Comparison of ENCODE assay signal across 20 mouse cellular contexts in genomic region chr14:7200070-7200469, GRCm38 (mm10). TPM values are rescaled to one million over a fixed set of nuclear protein-coding genes. Genes with fewer than 3 reads are reported as not detected.
DNase-seq lines count a peak whose midpoint lies in the region.
"Not testable (repeated sequence)": the region's sequence is repeated elsewhere in the genome, so short reads cannot be mapped to it uniquely, and the experiment has no call there.
"Had no signal": no experiment of that assay in that cellular context is flagged by ENCODE, and none has a peak within 500 bp of the region (broad histone marks: within the 10 kb centered on the region; RNA-seq: fewer than 3 reads in every experiment).

No protein-coding gene starts in this region.

- peak; percentile 4 for DNase-seq in ES-CJ7 (ENCODE audit: low read depth, low spot score)
- DNase-seq in frontal cortex, adult 2 months (ENCODE audit: extremely low spot score in 1 of 2, low spot score in 1 of 2), result peak; percentile 1
- peak; percentile 10 for DNase-seq in gastrocnemius, postnatal 25 days
- DNase-seq in heart, postnatal 10 days, result peak; percentile 53 to 55
- DNase-seq in kidney, adult 9 months, result peak; percentile 3
- DNase-seq in layer of hippocampus, postnatal 25 days (ENCODE audit: extremely low spot score in 1 of 2, low spot score in 1 of 2), result peak; percentile 1 to 7
- DNase-seq in lung, postnatal 36 days, result peak; percentile 0
- peak; percentile 4 for DNase-seq in testis, postnatal 14 days (ENCODE audit: low spot score)

- intact Hi-C loops in heart, postnatal 10 days (cut with DNase I), result not testable (repeated sequence)

RNA-seq across cellular contexts. Expression of gene Gm16434, which starts 5.7 kb away (rescaled TPM):
- polyA plus RNA-seq in frontal cortex, adult 2 months (2012; rRNA removed), result 0.06 and 0.17 TPM in 2 replicates
- not detected for total RNA-seq in gastrocnemius, postnatal 25 days (2021)
- not detected for total RNA-seq in heart, postnatal 10 days (2021)
- total RNA-seq in layer of hippocampus, postnatal 25 days (2021), result not detected
- total RNA-seq: adrenal gland, postnatal 10 days; CH12.LX; common myeloid progenitor, adult 5-6 weeks; granulocyte monocyte progenitor cell, adult 5-6 weeks; midbrain, postnatal 0 days had no signal
- polyA plus RNA-seq: embryonic facial prominence, embryonic 11.5 days; erythroblast, embryonic 14.5 days; forebrain, embryonic 14.5 days; heart, postnatal 0 days; hindbrain, embryonic 16.5 days; intestine, postnatal 0 days; liver, postnatal 0 days; midbrain, postnatal 0 days had no signal

RNA-seq across cellular contexts. Expression of gene Gm3512, which starts 25.7 kb away (rescaled TPM):
- polyA plus RNA-seq in frontal cortex, adult 2 months (2012; rRNA removed), result 2.5 and 2.6 TPM in 2 replicates
- total RNA-seq in gastrocnemius, postnatal 25 days (2021), result under 1 TPM in 1 of 2 experiments, not detected in 1; 0.24 TPM
- total RNA-seq in heart, postnatal 10 days (2021), result under 1 TPM; 0.55 to 0.74 TPM
- total RNA-seq in layer of hippocampus, postnatal 25 days (2021), result 1 to 10 TPM; 1.3 to 1.6 TPM
- total RNA-seq: CH12.LX; granulocyte monocyte progenitor cell, adult 5-6 weeks had no signal
- polyA plus RNA-seq: erythroblast, embryonic 14.5 days had no signal

Comparison
In these comparisons a context has a peak if more than half of its experiments do, and no peak if none do; other contexts are left out.
1. Peak in every context shown above with its lines: DNase-seq.
2. DNase-seq: peak in every context shown above with its lines; median percentile 54 in heart, postnatal 10 days; 10 in gastrocnemius, postnatal 25 days; 4 in ES-CJ7; 4 in layer of hippocampus, postnatal 25 days; 4 in testis, postnatal 14 days; 3 in kidney, adult 9 months; 1 in frontal cortex, adult 2 months; 0 in lung, postnatal 36 days.